Mouse (Mus musculus) hindbrain, embryonic 13.5 days (tissue): ENCODE measurements around the gene Clybl. TPM values are rescaled to one million over a fixed set of nuclear protein-coding genes. Genes with fewer than 3 reads are reported as not detected.

Source experiments
- ATAC-seq: fragments of 200-750 bp; cut with Nextera tagmentation; 2 replicates; pipeline ENCODE4 v1.8.0; 2017; ENCODE audit warnings: moderate TSS enrichment; ENCODE audit not compliant: low FRiP score
- H3K27ac ChIP-seq: fragments of 300-500 bp; sonication (generic); 2 replicates; pipeline ENCODE4 v1.5.1; 2015; ENCODE audit warnings: inconsistent platforms, mild to moderate bottlenecking, moderate library complexity
- H3K27me3 ChIP-seq: fragments of 300-500 bp; sonication (generic); 2 replicates; pipeline ENCODE4 v1.6.1; 2015; ENCODE audit warnings: mild to moderate bottlenecking, inconsistent platforms
- H3K36me3 ChIP-seq: fragments of 300-500 bp; sonication (generic); 2 replicates; pipeline ENCODE4 v1.6.1; 2015; ENCODE audit warnings: mild to moderate bottlenecking, inconsistent platforms
- H3K4me1 ChIP-seq: fragments of 300-500 bp; sonication (generic); replicated peaks from 2 replicates; pipeline ENCODE4 v1.6.1; 2015; ENCODE audit warnings: inconsistent platforms
- H3K4me2 ChIP-seq: fragments of 300-500 bp; sonication (generic); 2 replicates; pipeline ENCODE4 v1.6.1; 2015; ENCODE audit warnings: inconsistent platforms, mild to moderate bottlenecking, moderate library complexity
- H3K4me3 ChIP-seq: fragments of 300-500 bp; sonication (generic); 2 replicates; pipeline ENCODE4 v1.5.1; 2015; ENCODE audit warnings: mild to moderate bottlenecking, inconsistent platforms
- H3K9ac ChIP-seq: fragments of 300-500 bp; sonication (generic); 2 replicates; pipeline ENCODE4 v1.6.1; 2015; ENCODE audit warnings: mild to moderate bottlenecking, inconsistent platforms
- H3K9me3 ChIP-seq: fragments of 300-500 bp; sonication (generic); 2 replicates; pipeline ENCODE4 v1.6.1; 2016; ENCODE audit warnings: inconsistent platforms
- WGBS: fragments of 180-500 bp; shearing (Covaris S2); methylation state at CpG from one replicate; pipeline ENCODE4 v1.1.7; 2015; 5-methylcytosine and 5-hydroxymethylcytosine counted together
- polyA plus RNA-seq: library from polyadenylated mRNA; unstranded; fragments of >200 nt; fragmentation: Nextera tagmentation; extraction: Ambion mirVana; gene quantifications from 2 replicates; pipeline ENCODE4 v1.2.1, GENCODE M21; 2015

Clybl gene
- polyA plus RNA-seq, 1 experiment from 2014 or later: 12.1 TPM

DNA sequence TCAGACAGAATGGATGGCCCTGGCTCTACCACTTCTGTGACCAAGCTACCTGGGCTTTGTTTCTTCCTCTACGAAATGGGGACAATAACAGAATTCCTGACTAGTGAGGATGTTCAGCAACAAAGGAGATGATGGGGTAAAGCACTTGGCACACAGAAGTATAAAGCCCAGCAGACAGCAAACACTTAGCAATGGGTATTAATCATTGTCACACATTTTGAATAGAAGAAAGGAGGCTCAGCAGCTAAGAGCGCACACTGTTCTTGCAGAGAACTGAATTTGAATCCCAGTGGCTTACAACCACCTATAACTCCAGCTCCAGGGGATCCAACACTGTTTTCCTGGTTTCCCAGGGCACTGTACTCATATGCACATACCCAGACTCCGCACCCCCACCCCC lies 246.2 kb downstream of the Clybl start:
- 49% methylated on average over 3 of the region's 3 CpGs for WGBS
- H3K9ac ChIP-seq: no peak overlapping the region
- H3K4me2 ChIP-seq: no peak overlapping the region
- H3K36me3 ChIP-seq: no peaks in the 10 kb centered on the region
- no peaks in the 10 kb centered on the region for H3K9me3 ChIP-seq
- H3K27me3 ChIP-seq: no peaks in the 10 kb centered on the region; the same call in 1 of the 2 replicates
- ATAC-seq: peak; percentile 47; the same call in 1 of the 2 replicates
- peak overlapping the region; percentile 45; the same call in 1 of the 2 replicates for H3K27ac ChIP-seq
- H3K4me3 ChIP-seq: no peak overlapping the region
- peaks cover 15% of the 10 kb centered on the region for H3K4me1 ChIP-seq

DNA sequence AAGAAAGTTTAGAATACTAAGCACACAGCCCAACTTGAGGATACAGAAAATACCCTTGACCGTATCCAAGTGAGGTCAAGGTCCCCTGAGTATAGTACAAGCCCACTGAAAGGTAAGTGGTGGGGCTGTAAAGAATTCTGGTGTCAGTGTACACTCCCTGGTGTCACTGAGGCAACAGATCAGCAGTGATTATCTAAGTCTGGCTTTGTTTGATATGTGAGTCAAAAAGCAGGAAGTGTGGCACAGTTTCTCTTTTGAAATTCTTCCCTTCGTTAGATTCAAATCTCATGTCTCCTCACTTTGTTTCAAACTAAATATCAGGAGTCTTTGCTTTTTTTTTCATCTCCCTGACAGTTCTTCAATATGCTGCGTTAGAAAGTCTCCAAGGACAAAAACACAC lies 251.1 kb downstream of the Clybl start:
- no peak for ATAC-seq
- Histone ChIP-seq H3K36me3 (no peaks in the 10 kb centered on the region), H3K4me3 (no peak overlapping the region), H3K4me1 (peaks cover 4% of the 10 kb centered on the region), H3K9me3 (no peaks in the 10 kb centered on the region), H3K27ac (no peak overlapping the region), H3K4me2 (no peak overlapping the region), H3K9ac (no peak overlapping the region), H3K27me3 (0 out of 2 replicates have a peak, but pooled peaks cover 6% of the 10 kb centered on the region)
- 70% methylated on average over 3 of the region's 3 CpGs for WGBS

DNA sequence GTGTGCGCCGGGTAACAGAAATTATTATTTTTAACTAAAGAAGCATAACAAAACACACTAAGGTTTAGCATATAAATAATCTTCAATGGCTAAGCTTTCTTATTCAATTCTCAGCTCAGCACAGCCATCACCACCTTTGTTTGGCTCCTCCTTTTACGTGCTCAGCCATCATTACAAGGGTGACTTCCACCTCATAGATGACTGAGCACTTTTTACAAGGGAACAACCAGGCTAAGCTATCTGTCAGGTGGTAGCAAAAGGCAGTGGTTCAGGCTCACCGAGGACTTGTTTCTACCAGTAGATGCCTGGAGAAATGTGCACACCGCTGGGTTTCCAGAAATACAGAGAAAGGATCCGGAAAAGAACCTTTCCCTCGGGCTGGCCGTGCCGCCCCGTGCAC lies 252.5 kb downstream of the Clybl start:
- Histone ChIP-seq H3K27ac (no peak overlapping the region), H3K4me2 (no peak overlapping the region), H3K36me3 (no peaks in the 10 kb centered on the region), H3K27me3 (0 out of 2 replicates have a peak, but pooled peaks cover 6% of the 10 kb centered on the region), H3K4me3 (no peak overlapping the region), H3K9ac (no peak overlapping the region), H3K9me3 (no peaks in the 10 kb centered on the region), H3K4me1 (no peaks in the 10 kb centered on the region)
- WGBS: 89% methylated on average over 10 of the region's 10 CpGs
- no peak for ATAC-seq

DNA sequence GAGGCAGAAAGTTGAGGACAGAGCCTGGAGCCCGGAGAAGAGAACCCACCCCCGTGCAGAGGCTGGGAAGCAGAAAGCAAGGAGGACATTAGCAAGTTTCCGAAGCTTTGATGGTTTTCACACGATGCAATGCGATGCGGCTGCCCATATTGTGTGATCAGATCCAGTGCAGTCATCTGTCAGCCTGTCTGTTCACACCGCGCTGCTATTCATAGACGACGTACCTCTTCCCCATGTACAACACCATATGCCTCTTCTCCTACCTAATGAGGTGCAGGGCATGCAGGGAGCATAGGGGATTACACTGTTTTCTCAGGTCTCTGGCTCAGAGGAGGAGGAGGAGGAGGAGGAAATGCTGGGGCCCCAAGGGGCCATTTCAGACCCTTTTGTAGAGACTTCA lies 255.3 kb downstream of the Clybl start:
- H3K9me3 ChIP-seq: no peaks in the 10 kb centered on the region
- H3K27ac ChIP-seq: no peak overlapping the region
- 55% methylated on average over 10 of the region's 10 CpGs for WGBS
- no peak overlapping the region for H3K9ac ChIP-seq
- no peak overlapping the region for H3K4me2 ChIP-seq
- H3K27me3 ChIP-seq: 0 out of 2 replicates have a peak, but pooled peaks cover 8% of the 10 kb centered on the region
- H3K36me3 ChIP-seq: no peaks in the 10 kb centered on the region
- H3K4me3 ChIP-seq: no peak overlapping the region
- H3K4me1 ChIP-seq: no peaks in the 10 kb centered on the region
- ATAC-seq: no peak

DNA sequence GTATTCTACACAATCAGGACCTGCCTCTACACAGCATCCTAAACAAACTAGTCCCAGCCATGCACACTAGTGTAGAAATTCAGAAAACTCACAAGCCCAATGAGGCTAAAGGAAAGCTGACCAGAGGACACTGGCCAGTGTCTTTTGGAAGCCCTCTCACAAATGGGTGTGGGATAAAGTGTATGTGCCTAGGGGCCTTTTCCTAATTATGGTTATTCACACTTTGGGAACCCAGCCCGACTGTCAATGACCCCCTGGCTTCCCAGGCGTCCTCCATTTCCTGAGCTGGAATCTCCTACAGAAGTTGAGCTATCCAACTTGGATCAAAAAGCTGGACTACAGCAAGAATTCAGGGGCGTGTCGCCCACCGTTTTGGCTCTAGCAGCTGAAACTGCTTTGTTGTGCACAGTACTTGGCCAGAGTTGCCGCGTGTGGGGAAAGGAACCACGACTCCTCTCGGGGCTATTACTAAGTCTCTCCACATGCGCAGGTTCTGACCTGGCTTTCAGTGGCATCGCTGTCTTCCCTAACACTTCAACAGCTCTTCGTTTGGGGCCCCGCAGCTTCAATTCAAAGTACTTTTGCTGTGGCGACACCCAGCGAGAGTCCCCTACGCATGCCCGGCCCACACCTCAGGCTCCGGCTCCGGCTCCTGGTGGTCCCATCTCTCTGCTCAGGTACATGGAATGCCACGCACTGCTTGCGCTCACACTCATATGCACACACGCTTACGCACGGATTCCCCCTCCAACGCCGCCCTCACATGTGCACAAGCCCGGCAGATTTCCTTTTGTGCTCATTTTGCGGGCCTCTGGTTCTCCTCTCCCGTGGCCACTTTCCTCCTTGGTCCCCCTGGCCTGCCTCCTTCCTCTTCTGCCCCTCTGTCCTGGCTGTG lies 268.3 kb downstream of the Clybl start:
- H3K27me3 ChIP-seq: peaks cover 87% of the 10 kb centered on the region
- no peak for ATAC-seq

DNA sequence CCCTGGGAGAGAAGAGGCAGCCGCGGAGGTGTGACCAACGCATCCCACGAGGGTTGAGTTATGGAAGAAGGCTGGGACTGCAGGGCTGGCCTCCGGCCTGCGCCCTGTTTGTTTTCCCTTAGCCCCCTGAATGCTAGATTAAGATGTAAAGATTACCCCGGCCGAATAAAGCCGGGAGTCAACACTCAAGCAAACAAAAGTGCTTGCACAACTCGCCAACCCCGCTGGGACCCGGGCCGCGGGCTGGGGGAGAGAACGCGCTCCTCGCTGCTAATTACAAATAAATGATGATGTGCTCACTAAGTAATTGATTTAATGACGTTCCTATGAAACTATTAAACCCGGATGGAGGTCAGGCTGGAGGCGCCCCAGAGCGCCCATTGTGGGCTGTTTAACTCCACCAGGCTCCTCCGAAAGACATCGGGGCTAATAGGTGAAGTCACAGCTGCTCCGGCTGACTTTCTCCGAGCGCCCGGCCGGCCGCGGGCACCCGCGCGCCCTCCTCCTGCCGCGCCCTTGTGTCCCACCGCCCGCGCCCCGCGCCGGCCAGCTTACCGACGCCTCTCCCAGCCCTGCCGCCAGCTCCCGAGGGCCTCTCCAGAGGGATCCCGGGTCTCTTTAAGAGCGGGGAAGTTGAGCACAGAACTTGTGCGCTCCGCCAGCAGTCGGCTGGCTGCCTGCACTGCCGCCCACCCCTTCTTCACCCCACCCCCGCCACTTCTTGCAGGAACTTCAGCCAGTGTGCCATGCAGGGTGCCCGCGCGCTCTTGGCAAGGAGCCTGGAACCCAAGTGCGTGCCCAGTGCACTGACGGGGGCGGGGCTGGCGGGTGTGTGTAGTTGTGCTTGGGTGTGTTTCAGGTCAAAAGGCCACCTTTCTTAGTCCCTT lies 269.2 kb downstream of the Clybl start, which contains the start of gene Gm5089:
Gene Gm5089, minus strand, starts transcription at position 620 of the 887 bp plus-strand sequence.
- Histone ChIP-seq H3K9ac (peak within 1 kb of the TSS; percentile 70), H3K27ac (peak within 1 kb of the TSS; percentile 87), H3K4me3 (peak within 1 kb of the TSS; percentile 45), H3K4me1 (peaks cover 45% of the 10 kb centered on the region), H3K4me2 (peak within 1 kb of the TSS; percentile 65), H3K9me3 (no peaks in the 10 kb centered on the region), H3K27me3 (peaks cover 89% of the 10 kb centered on the region), H3K36me3 (no peaks in the 10 kb centered on the region)
- under 1% methylated on average over 59 of the region's 59 CpGs for WGBS
- ATAC-seq: peak; percentile 34

More for the DNA sequence above, 268.3 kb downstream of the Clybl start:
- WGBS: 3% methylated on average over 29 of the region's 29 CpGs
- Histone ChIP-seq H3K36me3 (no peaks in the 10 kb centered on the region), H3K27ac (peak overlapping the region; percentile 87), H3K4me3 (peak overlapping the region; percentile 45), H3K9ac (peak overlapping the region; percentile 70), H3K4me2 (peak overlapping the region; percentile 65), H3K9me3 (no peaks in the 10 kb centered on the region), H3K4me1 (peaks cover 45% of the 10 kb centered on the region)

DNA sequence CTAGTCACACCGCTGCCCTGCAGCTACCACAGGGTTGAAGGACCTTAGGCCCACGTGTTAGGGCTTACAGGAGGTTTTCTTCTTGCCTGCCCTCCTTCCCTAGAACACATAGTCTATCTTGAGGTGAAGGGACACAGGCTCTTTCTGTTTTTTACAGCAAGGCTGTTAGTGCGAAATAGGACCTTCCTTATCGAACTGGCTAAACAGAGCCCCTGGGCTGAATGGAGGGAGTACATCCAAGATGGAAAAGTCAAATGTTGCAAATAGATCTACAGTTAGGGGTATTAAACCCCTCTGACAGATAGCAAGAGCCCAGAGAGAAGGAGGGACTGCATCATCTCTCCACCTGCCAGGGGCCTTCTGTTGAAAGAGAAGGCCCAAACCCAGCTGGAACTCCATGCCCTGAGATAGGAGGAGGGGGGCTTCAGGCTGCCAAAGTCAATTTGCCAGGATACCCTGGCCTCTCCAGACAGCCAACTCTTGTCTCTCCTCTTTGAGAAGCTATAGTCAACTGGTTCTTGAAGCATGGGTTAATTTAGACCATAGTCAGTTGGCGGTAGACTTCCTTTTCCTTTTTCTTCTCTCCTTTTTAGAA lies 270.1 kb downstream of the Clybl start:
- no peaks in the 10 kb centered on the region for H3K9me3 ChIP-seq
- peak overlapping the region; percentile 65 for H3K4me2 ChIP-seq
- H3K27ac ChIP-seq: peak overlapping the region; percentile 87
- H3K9ac ChIP-seq: no peak overlapping the region
- H3K27me3 ChIP-seq: peaks cover 88% of the 10 kb centered on the region
- H3K4me1 ChIP-seq: peaks cover 45% of the 10 kb centered on the region
- no peak for ATAC-seq
- no peaks in the 10 kb centered on the region for H3K36me3 ChIP-seq
- peak overlapping the region; percentile 45 for H3K4me3 ChIP-seq
- 46% methylated on average over 5 of the region's 5 CpGs for WGBS

Other genes with a start within 250 kb of the Clybl start
- gene Gpr183, start 216.5 kb upstream of the Clybl start, polyA plus RNA-seq: 1.0 and 1.2 TPM in 2 replicates
- gene Timm8a2, start 147.0 kb upstream of the Clybl start, polyA plus RNA-seq: not detected in 2 replicates
- 112 and 118 TPM in 2 replicates for gene Tm9sf2, start 74.7 kb upstream of the Clybl start, polyA plus RNA-seq